Mouse (Mus musculus) bone marrow, adult 2 months (tissue): Measurements from ENCODE around the gene Bicral.

Experiments used
- CTCF ChIP-seq: fragments of 200-500 bp; IDR thresholded peaks from 2 replicates; pipeline ENCODE4 v1.5.1; 2011; ENCODE audit warnings: low read length, control low read depth; ENCODE audit not compliant: control insufficient read depth, insufficient read depth
- POLR2A ChIP-seq: fragments of 200-500 bp; IDR thresholded peaks from 2 replicates; pipeline ENCODE4 v1.6.1; 2011; ENCODE audit warnings: low read depth, mild to moderate bottlenecking, control low read depth, low read length, borderline replicate concordance; ENCODE audit not compliant: control insufficient read depth

DNA sequence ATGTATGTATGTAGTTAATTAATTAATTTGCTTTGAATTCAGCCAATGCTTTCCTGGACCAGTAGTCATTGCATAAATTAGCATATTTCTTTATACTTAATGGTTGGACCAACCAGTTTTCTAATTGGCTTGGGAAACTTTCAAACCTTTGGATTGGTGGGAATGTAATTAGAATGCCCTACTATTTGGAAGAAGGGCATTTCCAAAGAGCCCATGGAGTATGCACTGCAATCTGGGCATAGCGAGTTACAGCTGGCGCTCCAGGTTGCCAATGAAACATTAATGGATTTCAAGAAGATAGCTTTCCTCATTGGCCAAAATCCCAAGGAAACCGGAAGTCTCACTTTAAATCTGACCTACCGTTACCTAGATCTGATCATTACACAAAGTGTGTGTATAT lies 1.8 kb upstream of the Bicral start:
- TF ChIP-seq CTCF = no peak
- TF ChIP-seq POLR2A = no peak
